Mouse (Mus musculus) heart, embryonic 14.5 days (tissue): ENCODE measurements around the gene Rps13. TPM values are rescaled to one million over a fixed set of nuclear protein-coding genes. Genes with fewer than 3 reads are reported as not detected.

Experiments
- ATAC-seq: fragments of 200-750 bp; cut with Nextera tagmentation; 2 replicates; pipeline ENCODE4 v1.8.0; 2017; ENCODE audit warnings: low read depth, moderate TSS enrichment; ENCODE audit not compliant: insufficient number of reproducible peaks, insufficient read depth, low FRiP score
- H3K27ac ChIP-seq, 2 experiments: fragments of 200-500 bp in 1 of 2; fragments of 300-500 bp in 1 of 2; sonication (generic) in 1 of 2; replicated peaks in 1 of 2; 2 replicates each; pipeline ENCODE4 v1.5.1; 2012 to 2014; ENCODE audit warnings: low read depth in 2 of 2, low read length in 2 of 2, control low read depth in 1 of 2, mild to moderate bottlenecking in 1 of 2, mixed read lengths in 1 of 2; ENCODE audit not compliant: control insufficient read depth in 1 of 2, insufficient read depth in 1 of 2
- H3K27me3 ChIP-seq: fragments of 300-500 bp; sonication (generic); 2 replicates; pipeline ENCODE4 v1.6.1; 2014; ENCODE audit warnings: mild to moderate bottlenecking, low read length, control low read depth; ENCODE audit not compliant: control insufficient read depth, insufficient read depth
- H3K36me3 ChIP-seq: fragments of 300-500 bp; sonication (generic); 2 replicates; pipeline ENCODE4 v1.6.1; 2014; ENCODE audit warnings: mild to moderate bottlenecking, control low read depth, low read length, mixed read lengths; ENCODE audit not compliant: control insufficient read depth, insufficient read depth
- H3K4me1 ChIP-seq, 2 experiments: fragments of 200-500 bp in 1 of 2; fragments of 300-500 bp in 1 of 2; sonication (generic) in 1 of 2; 2 replicates each; pipeline ENCODE4 v1.6.1; 2012 to 2014; ENCODE audit warnings: low read length in 2 of 2, control low read depth in 1 of 2, mixed read lengths in 1 of 2; ENCODE audit not compliant: control insufficient read depth in 2 of 2, insufficient read depth in 2 of 2
- H3K4me2 ChIP-seq: fragments of 300-500 bp; sonication (generic); 2 replicates; pipeline ENCODE4 v1.6.1; 2014; ENCODE audit warnings: mild to moderate bottlenecking, low read length
- H3K4me3 ChIP-seq, 2 experiments: fragments of 200-500 bp in 1 of 2; fragments of 300-500 bp in 1 of 2; sonication (generic) in 1 of 2; 2 replicates each; pipeline ENCODE4 v1.5.1; 2012 to 2014; ENCODE audit warnings: low read length in 2 of 2, mild to moderate bottlenecking in 2 of 2, control low read depth in 1 of 2, low read depth in 1 of 2, moderate library complexity in 1 of 2; ENCODE audit not compliant: control insufficient read depth in 1 of 2, insufficient read depth in 1 of 2
- H3K9ac ChIP-seq: fragments of 300-500 bp; sonication (generic); 2 replicates; pipeline ENCODE4 v1.6.1; 2014; ENCODE audit warnings: mild to moderate bottlenecking, low read length
- H3K9me3 ChIP-seq: fragments of 300-500 bp; sonication (generic); 2 replicates; pipeline ENCODE4 v1.6.1; 2016; ENCODE audit warnings: low read length, control low read depth; ENCODE audit not compliant: control insufficient read depth
- WGBS: fragments of 180-500 bp; shearing (Covaris S2); extraction: QIAGEN DNeasy Blood & Tissue Kit; methylation state at CpG from one replicate; pipeline ENCODE4 v1.1.7; 2014; 5-methylcytosine and 5-hydroxymethylcytosine counted together
- polyA plus RNA-seq: library from polyadenylated mRNA; unstranded; fragments of >200 nt; fragmentation: Nextera tagmentation; extraction: Ambion mirVana; gene quantifications from 2 replicates; pipeline ENCODE4 v1.2.1, GENCODE M21; 2014

The Rps13 gene
- polyA plus RNA-seq, 1 experiment from 2014 or later: 675 TPM

GRCm38 (mm10) chr7:116292377-116292776, 41.6 kb downstream of the Rps13 start:
- WGBS: 52% methylated on average over 5 of the region's 5 CpGs
- Histone ChIP-seq H3K36me3 (no peaks in the 10 kb centered on the region), H3K9me3 (no peaks in the 10 kb centered on the region), H3K27me3 (no peaks in the 10 kb centered on the region), H3K27ac (no peak overlapping the region), H3K4me1 (peaks cover 15 to 22% of the 10 kb centered on the region in 2 experiments), H3K4me2 (no peak overlapping the region), H3K9ac (no peak overlapping the region), H3K4me3 (no peak overlapping the region)
- no peak for ATAC-seq

- Histone ChIP-seq H3K4me1 (peaks cover 32 to 37% of the 10 kb centered on the region in 2 experiments), H3K36me3 (no peaks in the 10 kb centered on the region)
Observed at GRCm38 (mm10) chr7:116290559-116290958, 43.4 kb downstream of the Rps13 start.

GRCm38 (mm10) chr7:116288996-116289395, 45.0 kb downstream of the Rps13 start:
- H3K4me1 ChIP-seq: peaks cover 29% of the 10 kb centered on the region in 2 experiments
- no peak for ATAC-seq
- no peak overlapping the region for H3K27ac ChIP-seq
- H3K4me2 ChIP-seq: no peak overlapping the region
- H3K4me3 ChIP-seq: no peak overlapping the region
- no peaks in the 10 kb centered on the region for H3K36me3 ChIP-seq
- H3K27me3 ChIP-seq: no peaks in the 10 kb centered on the region
- no peaks in the 10 kb centered on the region for H3K9me3 ChIP-seq
- 93% methylated on average over 3 of the region's 3 CpGs for WGBS
- no peak overlapping the region for H3K9ac ChIP-seq

More at GRCm38 (mm10) chr7:116290559-116290958, 43.4 kb downstream of the Rps13 start:
- H3K27me3 ChIP-seq: no peaks in the 10 kb centered on the region
- H3K9me3 ChIP-seq: no peaks in the 10 kb centered on the region
- H3K9ac ChIP-seq: no peak overlapping the region
- no peak overlapping the region for H3K4me2 ChIP-seq
- ATAC-seq: no peak
- 58% methylated on average over 1 of the region's 1 CpGs for WGBS
- H3K27ac ChIP-seq: no peak overlapping the region
- H3K4me3 ChIP-seq: no peak overlapping the region

GRCm38 (mm10) chr7:116287959-116288358, 46.0 kb downstream of the Rps13 start:
- no peak for ATAC-seq

GRCm38 (mm10) chr7:116286611-116287355, 47.2 kb downstream of the Rps13 start:
- ATAC-seq: no peak
- Histone ChIP-seq H3K4me2 (no peak overlapping the region), H3K27me3 (no peaks in the 10 kb centered on the region), H3K4me1 (peaks cover 32 to 34% of the 10 kb centered on the region in 2 experiments), H3K4me3 (no peak overlapping the region), H3K9ac (no peak overlapping the region), H3K9me3 (no peaks in the 10 kb centered on the region), H3K27ac (peak overlapping the region; percentile 70 to 82), H3K36me3 (no peaks in the 10 kb centered on the region)
- WGBS: 39% methylated on average over 11 of the region's 11 CpGs

More at GRCm38 (mm10) chr7:116287959-116288358, 46.0 kb downstream of the Rps13 start:
- no peak overlapping the region for H3K4me3 ChIP-seq
- 49% methylated on average over 5 of the region's 5 CpGs for WGBS
- no peaks in the 10 kb centered on the region for H3K9me3 ChIP-seq
- H3K4me1 ChIP-seq: peaks cover 29 to 30% of the 10 kb centered on the region in 2 experiments
- H3K4me2 ChIP-seq: no peak overlapping the region
- no peak overlapping the region; a peak in 1 of 4 replicates for H3K27ac ChIP-seq
- H3K27me3 ChIP-seq: no peaks in the 10 kb centered on the region
- H3K36me3 ChIP-seq: no peaks in the 10 kb centered on the region
- no peak overlapping the region for H3K9ac ChIP-seq

- Histone ChIP-seq H3K9ac (no peak overlapping the region; the same call in 1 of the 2 replicates), H3K27me3 (no peaks in the 10 kb centered on the region), H3K4me2 (no peak overlapping the region), H3K4me1 (peaks cover 32 to 34% of the 10 kb centered on the region in 2 experiments), H3K9me3 (no peaks in the 10 kb centered on the region), H3K36me3 (no peaks in the 10 kb centered on the region), H3K27ac (peak overlapping the region; percentile 82 to 90), H3K4me3 (no peak overlapping the region)
- ATAC-seq: peak; percentile 83
- WGBS: 17% methylated on average over 12 of the region's 12 CpGs
Observed at GRCm38 (mm10) chr7:116286173-116286572, 47.8 kb downstream of the Rps13 start.

GRCm38 (mm10) chr7:116285216-116285615, 48.8 kb downstream of the Rps13 start:
- no peak overlapping the region for H3K4me3 ChIP-seq
- H3K4me1 ChIP-seq: peaks cover 32 to 34% of the 10 kb centered on the region in 2 experiments
- H3K27ac ChIP-seq: no peak overlapping the region
- H3K4me2 ChIP-seq: no peak overlapping the region
- H3K36me3 ChIP-seq: no peaks in the 10 kb centered on the region
- 74% methylated on average over 1 of the region's 1 CpGs for WGBS
- H3K27me3 ChIP-seq: no peaks in the 10 kb centered on the region
- no peak overlapping the region for H3K9ac ChIP-seq
- ATAC-seq: no peak
- no peaks in the 10 kb centered on the region for H3K9me3 ChIP-seq
